Mouse (Mus musculus): ENCODE data around the gene Ssr2. TPM values are rescaled to one million over a fixed set of nuclear protein-coding genes. Genes with fewer than 3 reads are reported as not detected.
A peak's percentile ranks its signal among the peaks of the same experiment; 100 is the strongest.

Gene Ssr2
- polyA plus RNA-seq, 1 experiment from 2014 or later = 185 TPM

DNA sequence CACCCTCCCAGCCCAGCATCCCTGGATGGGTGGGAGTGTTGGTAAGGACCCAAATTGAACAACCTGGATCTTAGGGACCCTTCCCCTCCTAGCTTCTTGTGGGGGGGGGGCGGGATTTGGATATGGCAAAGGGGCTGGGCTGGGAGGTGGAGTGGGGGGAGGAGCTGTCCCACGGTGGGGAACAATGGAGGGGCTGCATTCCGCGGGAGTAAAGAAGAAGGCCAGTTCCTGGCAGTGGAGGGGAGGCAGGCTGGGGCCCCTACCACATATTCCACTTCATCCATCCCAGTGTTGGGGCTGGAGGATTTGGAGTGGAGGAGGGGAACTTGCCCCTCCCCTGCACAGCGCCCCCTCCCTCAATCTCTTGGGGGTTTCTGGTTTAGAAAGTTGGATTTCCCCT is 42.0 kb upstream of the Ssr2 start:
- Histone ChIP-seq H3K4me3 (peak overlapping the region; percentile 85), H3K9me3 (no peaks in the 10 kb centered on the region), H3K4me1 (peaks cover 61% of the 10 kb centered on the region), H3K36me3 (peaks cover 29% of the 10 kb centered on the region), H3K27me3 (no peaks in the 10 kb centered on the region), H3K4me2 (replicated peaks) (peak overlapping the region; percentile 96), H3K27ac (peak overlapping the region; percentile 99), H3K9ac (peak overlapping the region; percentile 98)
- no peak for ATAC-seq (ENCODE audit: insufficient number of reproducible peaks, insufficient read depth, low FRiP score, low TSS enrichment)
- 0% methylated on average over 4 of the region's 5 CpGs for WGBS

DNA sequence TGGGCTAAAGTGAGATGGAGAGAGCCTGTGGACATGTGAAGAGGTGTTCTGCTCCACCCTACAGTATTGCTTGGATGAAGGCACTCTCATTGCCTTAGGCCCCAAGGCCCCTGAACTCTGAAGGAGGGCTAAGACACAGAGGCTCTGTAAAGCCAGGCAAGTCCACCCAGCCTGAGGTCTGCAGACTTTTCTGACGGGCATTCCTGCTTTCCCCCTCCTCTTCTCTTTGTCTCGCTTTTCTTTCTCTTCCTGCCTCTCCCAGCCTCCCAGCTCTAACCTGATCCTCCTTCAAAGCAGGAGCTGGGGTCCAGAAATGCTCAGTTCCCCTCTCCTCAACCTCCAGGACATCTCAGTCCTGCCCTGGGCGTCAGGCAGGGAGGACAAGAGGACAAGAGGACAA is 40.7 kb upstream of the Ssr2 start:
- H3K4me1 ChIP-seq = peaks cover 58% of the 10 kb centered on the region
- H3K36me3 ChIP-seq = peaks cover 34% of the 10 kb centered on the region
- 2% methylated on average over 3 of the region's 3 CpGs for WGBS

DNA sequence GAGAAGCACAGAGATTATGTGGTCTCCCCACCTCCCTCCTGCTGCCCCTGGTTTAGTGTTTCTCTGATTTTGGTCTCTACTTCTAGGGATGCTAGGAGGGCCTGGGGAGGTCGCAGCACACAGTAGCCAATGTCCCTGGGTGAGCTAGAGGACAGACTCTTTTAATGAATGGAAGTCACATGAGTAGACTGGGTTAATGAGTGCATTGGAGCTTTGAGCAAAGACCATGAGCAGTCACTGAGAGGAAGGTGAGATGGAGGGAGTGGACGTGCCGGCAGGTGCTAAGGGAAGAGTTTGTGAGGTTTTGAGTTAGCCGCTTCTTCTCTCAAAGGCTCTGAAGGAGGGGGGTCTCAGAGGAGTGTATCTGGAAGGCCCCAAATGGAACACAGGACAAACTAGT is 40.1 kb upstream of the Ssr2 start:
- Histone ChIP-seq H3K27ac (peak overlapping the region; percentile 99), H3K4me1 (peaks cover 59% of the 10 kb centered on the region)
- ATAC-seq (ENCODE audit: insufficient number of reproducible peaks, insufficient read depth, low FRiP score, low TSS enrichment) = no peak

More for the DNA sequence above, 40.7 kb upstream of the Ssr2 start:
- Histone ChIP-seq H3K4me3 (peak overlapping the region; percentile 85), H3K4me2 (replicated peaks) (peak overlapping the region; percentile 96), H3K27me3 (no peaks in the 10 kb centered on the region), H3K9ac (peak overlapping the region; percentile 98), H3K9me3 (no peaks in the 10 kb centered on the region), H3K27ac (peak overlapping the region; percentile 99)
- no peak for ATAC-seq (ENCODE audit: insufficient number of reproducible peaks, insufficient read depth, low FRiP score, low TSS enrichment)

DNA sequence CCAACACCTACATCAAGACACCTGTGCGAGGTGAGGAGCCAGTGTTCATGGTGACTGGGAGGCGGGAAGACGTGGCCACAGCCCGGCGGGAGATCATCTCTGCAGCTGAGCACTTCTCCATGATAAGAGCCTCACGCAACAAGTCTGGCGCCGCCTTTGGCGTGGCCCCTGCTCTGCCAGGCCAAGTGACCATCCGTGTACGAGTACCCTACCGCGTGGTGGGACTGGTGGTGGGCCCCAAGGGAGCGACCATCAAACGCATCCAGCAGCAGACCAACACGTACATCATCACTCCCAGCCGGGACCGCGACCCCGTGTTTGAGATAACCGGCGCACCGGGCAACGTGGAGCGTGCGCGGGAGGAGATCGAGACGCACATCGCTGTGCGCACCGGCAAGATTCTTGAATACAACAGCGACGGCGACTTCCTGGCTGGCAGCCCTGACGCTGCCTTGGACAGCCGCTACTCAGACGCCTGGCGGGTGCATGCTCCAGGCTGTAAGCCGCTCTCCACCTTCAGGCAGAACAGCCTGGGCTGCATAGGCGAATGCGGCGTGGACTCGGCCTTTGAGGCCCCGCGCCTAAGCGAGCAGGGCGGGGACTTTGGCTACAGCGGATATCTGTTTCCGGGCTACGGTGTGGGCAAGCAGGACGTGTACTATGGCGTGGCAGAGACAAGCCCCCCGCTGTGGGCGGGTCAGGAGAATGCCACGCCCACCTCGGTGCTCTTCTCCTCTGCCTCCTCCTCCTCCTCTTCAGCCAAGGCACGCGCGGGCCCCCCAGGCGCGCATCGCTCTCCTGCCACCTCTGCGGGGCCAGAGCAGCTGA is 39.4 kb upstream of the Ssr2 start:
- H3K27ac ChIP-seq = peak overlapping the region; percentile 99
- H3K9ac ChIP-seq = peak overlapping the region; percentile 98
- 5% methylated on average over 64 of the region's 64 CpGs for WGBS
- peaks cover 61% of the 10 kb centered on the region for H3K4me1 ChIP-seq
- peak overlapping the region; percentile 85 for H3K4me3 ChIP-seq
- no peaks in the 10 kb centered on the region for H3K27me3 ChIP-seq
- H3K36me3 ChIP-seq = peaks cover 47% of the 10 kb centered on the region
- H3K4me2 ChIP-seq (replicated peaks) = peak overlapping the region; percentile 96
- ATAC-seq (ENCODE audit: insufficient number of reproducible peaks, insufficient read depth, low FRiP score, low TSS enrichment) = no peak
- no peaks in the 10 kb centered on the region for H3K9me3 ChIP-seq

More for the DNA sequence above, 40.1 kb upstream of the Ssr2 start:
- no peaks in the 10 kb centered on the region for H3K9me3 ChIP-seq
- WGBS = 25% methylated on average over 4 of the region's 4 CpGs
- peaks cover 39% of the 10 kb centered on the region for H3K36me3 ChIP-seq
- no peaks in the 10 kb centered on the region for H3K27me3 ChIP-seq
- H3K4me3 ChIP-seq = peak overlapping the region; percentile 85
- H3K4me2 ChIP-seq (replicated peaks) = peak overlapping the region; percentile 96
- peak overlapping the region; percentile 98 for H3K9ac ChIP-seq

DNA sequence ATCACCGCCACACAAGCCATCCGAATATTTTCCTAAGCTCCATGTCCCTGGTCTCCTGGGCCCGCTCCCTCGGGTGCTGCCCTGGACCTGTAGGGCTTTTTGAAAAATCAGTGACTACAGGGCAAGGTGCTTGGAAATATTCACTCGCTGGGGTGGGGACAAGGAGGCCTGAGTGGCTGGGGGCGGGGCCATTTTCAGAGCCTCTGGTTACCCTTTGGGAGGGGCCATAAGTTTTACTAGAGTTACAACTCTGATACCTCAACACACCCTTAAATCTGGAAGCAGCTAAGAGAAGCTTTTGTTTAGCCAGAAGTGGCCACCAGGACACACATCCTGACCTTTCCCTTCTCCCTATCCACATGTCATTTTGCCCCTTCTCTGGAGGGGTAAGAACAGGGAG is 38.5 kb upstream of the Ssr2 start:
- Histone ChIP-seq H3K36me3 (peaks cover 47% of the 10 kb centered on the region), H3K4me1 (peaks cover 68% of the 10 kb centered on the region), H3K9ac (peak overlapping the region; percentile 98; the same call in 1 of the 2 replicates), H3K27ac (peak overlapping the region; percentile 99), H3K4me3 (peak overlapping the region; percentile 85), H3K27me3 (no peaks in the 10 kb centered on the region), H3K4me2 (replicated peaks) (peak overlapping the region; percentile 96), H3K9me3 (no peaks in the 10 kb centered on the region)
- 58% methylated on average over 6 of the region's 6 CpGs for WGBS
- no peak for ATAC-seq (ENCODE audit: insufficient number of reproducible peaks, insufficient read depth, low FRiP score, low TSS enrichment)

DNA sequence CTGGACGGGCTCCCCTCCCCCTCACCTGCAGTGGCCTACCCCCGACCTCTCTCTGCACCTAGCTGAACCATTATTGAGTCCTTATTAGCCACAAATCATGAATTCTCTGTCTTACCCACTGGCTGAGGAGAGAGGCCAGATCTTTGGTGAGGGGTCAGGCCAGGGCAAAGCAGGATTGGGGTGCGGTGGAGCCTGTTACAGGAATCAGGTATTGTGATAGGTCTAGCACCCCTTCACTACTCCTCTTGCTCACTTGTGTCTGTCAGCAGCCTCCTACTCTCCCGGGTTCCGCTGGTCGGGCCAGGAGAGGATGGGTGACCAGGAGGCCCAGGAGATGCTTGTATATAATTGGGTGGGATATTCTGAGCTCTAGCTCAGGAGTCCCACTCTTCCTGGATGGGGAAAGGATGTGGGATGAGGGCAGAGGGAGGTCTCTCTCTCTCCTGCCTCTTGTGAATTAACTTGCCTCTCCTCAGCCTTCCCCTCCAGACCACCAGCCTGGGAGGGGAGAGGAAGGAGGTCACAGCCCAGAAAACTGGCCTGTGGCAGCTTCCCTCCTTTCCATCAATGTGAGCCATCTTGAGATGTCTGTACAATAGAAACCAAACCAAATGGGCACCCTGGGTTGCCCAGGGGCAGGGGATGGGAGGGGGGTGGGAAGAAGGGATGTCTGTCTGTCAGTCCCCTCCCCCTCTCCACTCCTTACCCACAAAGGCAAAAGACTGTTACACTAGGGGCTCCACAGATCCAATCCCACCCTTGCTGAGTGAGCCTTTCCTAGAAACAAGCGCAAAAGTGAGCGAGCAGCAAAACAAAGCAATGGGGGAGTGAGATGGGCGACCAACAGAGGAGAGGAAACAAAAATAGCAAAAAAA is 37.2 kb upstream of the Ssr2 start:
- peak overlapping the region; percentile 39; the same call in 1 of the 2 replicates for H3K9ac ChIP-seq
- ATAC-seq (ENCODE audit: insufficient number of reproducible peaks, insufficient read depth, low FRiP score, low TSS enrichment) = no peak
- H3K9me3 ChIP-seq = no peaks in the 10 kb centered on the region
- 19% methylated on average over 9 of the region's 9 CpGs for WGBS
- peaks cover 47% of the 10 kb centered on the region for H3K36me3 ChIP-seq
- H3K4me3 ChIP-seq = peak overlapping the region; percentile 12
- H3K4me1 ChIP-seq = peaks cover 69% of the 10 kb centered on the region
- H3K27ac ChIP-seq = peak overlapping the region; percentile 69; the same call in 1 of the 2 replicates
- peak overlapping the region; percentile 96 for H3K4me2 ChIP-seq (replicated peaks)
- no peaks in the 10 kb centered on the region for H3K27me3 ChIP-seq

DNA sequence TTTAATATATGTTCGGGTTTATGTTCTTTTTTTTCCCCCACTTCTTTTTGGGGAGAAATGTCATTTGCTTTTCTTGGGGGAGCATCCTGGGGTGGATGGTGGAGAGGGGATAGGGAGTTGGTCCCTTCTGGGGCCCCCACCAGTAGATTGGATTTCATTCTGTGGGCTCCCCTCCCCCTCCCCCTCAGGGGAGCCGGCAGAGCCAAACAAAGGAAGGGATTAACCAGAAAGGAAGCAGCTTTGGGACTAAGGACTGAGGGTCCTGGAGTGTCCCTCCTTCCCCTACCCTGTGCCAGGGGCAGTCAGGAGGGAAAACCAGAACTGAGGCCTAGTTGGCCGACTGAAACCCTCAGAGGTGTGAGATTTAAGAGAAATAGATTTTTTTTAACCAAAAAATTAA is 36.3 kb upstream of the Ssr2 start:
- 9% methylated on average over 3 of the region's 3 CpGs for WGBS
- Histone ChIP-seq H3K4me3 (no peak overlapping the region), H3K27ac (peak overlapping the region; percentile 36; the same call in 1 of the 2 replicates), H3K36me3 (peaks cover 47% of the 10 kb centered on the region), H3K9ac (no peak overlapping the region; the same call in 1 of the 2 replicates), H3K4me2 (replicated peaks) (0 out of 2 replicates have a peak overlapping the region, but pooled peaks have one; percentile 11), H3K4me1 (peaks cover 68% of the 10 kb centered on the region), H3K27me3 (no peaks in the 10 kb centered on the region), H3K9me3 (no peaks in the 10 kb centered on the region)
- no peak for ATAC-seq (ENCODE audit: insufficient number of reproducible peaks, insufficient read depth, low FRiP score, low TSS enrichment)

DNA sequence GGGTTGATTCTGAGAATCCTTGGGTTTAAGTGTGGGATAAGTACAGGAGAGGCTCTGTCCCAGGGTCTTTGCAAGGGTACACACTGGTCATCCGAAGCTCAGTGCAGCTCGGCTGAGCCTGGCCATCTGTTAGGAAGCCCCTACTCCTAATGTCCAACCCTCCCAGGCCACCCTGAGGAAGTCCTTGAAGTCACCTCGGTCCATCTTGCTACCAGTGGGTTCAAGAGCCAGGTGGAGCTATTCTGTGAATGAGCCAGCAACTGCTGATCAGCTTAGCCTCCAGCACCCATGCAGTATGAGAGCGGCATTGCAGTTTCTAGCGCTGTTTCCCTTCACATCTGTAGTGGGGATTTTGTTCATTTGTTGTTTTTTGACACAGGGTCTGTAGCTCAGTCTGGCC is 35.6 kb upstream of the Ssr2 start:
- Histone ChIP-seq H3K27me3 (no peaks in the 10 kb centered on the region), H3K4me1 (peaks cover 61% of the 10 kb centered on the region), H3K9me3 (no peaks in the 10 kb centered on the region), H3K4me2 (replicated peaks) (no peak overlapping the region), H3K9ac (no peak overlapping the region), H3K36me3 (peaks cover 47% of the 10 kb centered on the region), H3K27ac (peak overlapping the region; percentile 57; the same call in 1 of the 2 replicates), H3K4me3 (no peak overlapping the region)
- WGBS = 48% methylated on average over 5 of the region's 5 CpGs
- no peak for ATAC-seq (ENCODE audit: insufficient number of reproducible peaks, insufficient read depth, low FRiP score, low TSS enrichment)

DNA sequence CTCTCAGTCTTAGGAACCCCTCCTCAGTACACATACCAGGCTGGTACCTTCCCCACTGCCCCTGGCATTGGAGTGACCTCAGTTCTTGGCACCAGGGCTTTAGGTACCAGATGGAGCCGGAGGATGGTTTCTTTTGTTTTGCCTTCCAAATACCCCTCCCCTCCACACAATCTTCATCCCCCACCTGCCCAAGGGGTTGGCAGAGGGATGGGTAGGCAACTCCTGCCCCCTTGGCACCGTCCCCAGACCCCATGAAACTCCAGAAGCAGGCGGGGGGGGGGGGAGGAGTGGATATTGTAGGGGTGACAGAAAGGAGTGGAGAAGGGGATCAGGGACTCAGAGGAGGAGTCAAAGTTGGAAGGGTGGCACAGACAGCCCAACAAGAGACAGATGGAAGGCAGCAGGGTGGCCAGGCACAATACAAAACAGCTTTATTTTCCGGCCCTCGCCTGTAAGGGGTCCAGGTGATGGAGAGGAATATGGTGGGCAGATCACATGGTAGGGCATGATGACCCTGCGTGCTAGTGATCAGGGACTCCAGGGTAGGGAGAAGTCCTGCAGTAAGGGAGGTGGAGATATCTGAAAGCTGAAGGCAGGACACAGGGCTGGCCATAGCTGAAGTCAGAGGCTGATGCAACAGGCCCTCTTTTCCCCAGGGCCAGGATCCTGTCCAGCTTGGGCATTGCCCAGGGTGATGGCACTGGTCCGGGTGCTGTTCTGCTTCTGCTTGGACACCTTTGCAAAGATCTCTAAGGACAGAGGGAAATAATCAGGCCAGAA is 33.9 kb upstream of the Ssr2 start:
- ATAC-seq (ENCODE audit: insufficient number of reproducible peaks, insufficient read depth, low FRiP score, low TSS enrichment) = no peak
- no peak overlapping the region for H3K9ac ChIP-seq
- peaks cover 37% of the 10 kb centered on the region for H3K36me3 ChIP-seq
- H3K4me2 ChIP-seq (replicated peaks) = no peak overlapping the region
- no peaks in the 10 kb centered on the region for H3K9me3 ChIP-seq
- peak overlapping the region; percentile 72 for H3K27ac ChIP-seq
- H3K27me3 ChIP-seq = no peaks in the 10 kb centered on the region
- H3K4me1 ChIP-seq = peaks cover 43% of the 10 kb centered on the region
- 79% methylated on average over 6 of the region's 7 CpGs for WGBS
- no peak overlapping the region for H3K4me3 ChIP-seq

DNA sequence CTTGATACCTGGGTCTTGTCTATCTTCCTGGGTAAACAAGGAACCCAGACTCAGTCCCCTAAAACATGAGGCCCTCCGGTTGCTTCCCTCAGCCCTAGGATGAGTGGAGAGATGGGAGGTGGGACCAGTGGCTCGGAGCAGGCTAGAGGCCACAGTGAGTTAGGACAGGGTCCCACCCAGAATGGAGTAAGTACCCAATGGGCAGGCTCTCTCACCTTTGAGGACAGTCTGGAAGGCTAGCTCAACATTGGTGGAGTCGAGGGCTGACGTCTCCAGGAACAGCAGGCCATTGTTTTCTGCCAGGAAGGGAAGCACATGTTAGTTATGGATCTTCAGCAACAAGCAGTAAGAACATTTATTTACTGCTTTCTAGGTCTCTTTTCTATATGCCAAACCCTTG is 33.2 kb upstream of the Ssr2 start:
- Histone ChIP-seq H3K4me2 (replicated peaks) (no peak overlapping the region), H3K4me1 (peaks cover 37% of the 10 kb centered on the region), H3K27me3 (no peaks in the 10 kb centered on the region), H3K27ac (0 out of 2 replicates have a peak overlapping the region, but pooled peaks have one; percentile 23), H3K9me3 (no peaks in the 10 kb centered on the region), H3K36me3 (peaks cover 31% of the 10 kb centered on the region), H3K4me3 (no peak overlapping the region), H3K9ac (no peak overlapping the region)
- ATAC-seq (ENCODE audit: insufficient number of reproducible peaks, insufficient read depth, low FRiP score, low TSS enrichment) = no peak
- WGBS = 38% methylated on average over 4 of the region's 4 CpGs

DNA sequence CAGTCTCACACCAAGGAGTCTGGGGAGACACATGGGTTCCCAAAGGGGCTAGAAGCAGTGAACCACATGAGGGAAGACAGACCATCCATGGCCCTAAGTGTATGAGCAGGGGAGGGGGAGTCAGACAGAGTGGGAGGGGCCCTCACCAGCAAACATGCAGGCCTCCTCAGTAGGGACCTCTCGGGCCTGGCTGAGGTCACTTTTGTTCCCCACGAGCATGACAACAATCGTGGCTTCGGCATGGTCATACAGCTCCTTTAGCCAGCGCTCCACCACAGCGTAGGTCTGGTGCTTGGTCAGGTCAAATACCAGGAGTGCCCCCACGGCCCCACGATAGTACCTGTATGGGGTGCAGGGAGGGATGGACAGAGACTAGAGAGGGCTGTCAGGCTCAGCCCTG is 32.5 kb upstream of the Ssr2 start:
- Histone ChIP-seq H3K9ac (no peak overlapping the region), H3K27me3 (no peaks in the 10 kb centered on the region), H3K36me3 (peaks cover 24% of the 10 kb centered on the region), H3K4me3 (no peak overlapping the region), H3K27ac (no peak overlapping the region), H3K4me1 (peaks cover 30% of the 10 kb centered on the region), H3K4me2 (replicated peaks) (no peak overlapping the region), H3K9me3 (no peaks in the 10 kb centered on the region)
- 77% methylated on average over 8 of the region's 8 CpGs for WGBS
- ATAC-seq (ENCODE audit: insufficient number of reproducible peaks, insufficient read depth, low FRiP score, low TSS enrichment) = no peak

Measured in embryonic facial prominence, embryonic 12.5 days (tissue).